Mouse (Mus musculus): ENCODE data around the gene Rassf8. TPM values are rescaled to one million over a fixed set of nuclear protein-coding genes. Genes with fewer than 3 reads are reported as not detected.

Gene Rassf8
- polyA plus RNA-seq, 1 experiment from 2014 or later = 10.1 TPM

DNA sequence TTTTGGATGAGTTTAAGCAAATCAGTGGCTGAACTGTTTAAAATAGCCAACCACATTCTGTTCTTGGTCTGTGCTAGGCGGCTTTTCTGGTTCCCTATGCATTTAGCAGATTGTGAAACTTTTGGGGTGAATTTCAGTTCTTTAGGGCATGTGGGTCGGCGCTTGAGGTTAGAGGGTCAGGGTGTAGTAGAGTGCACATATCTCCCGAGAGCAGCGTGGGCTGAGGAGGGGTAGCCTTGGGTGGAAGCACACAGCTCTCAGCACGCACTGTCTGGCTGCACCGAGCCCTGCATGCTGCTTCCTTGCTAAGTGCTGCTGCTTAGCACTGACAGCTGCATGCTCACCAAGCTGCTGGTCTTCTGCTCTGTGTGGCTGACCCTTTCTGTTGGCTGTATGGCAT lies 18.5 kb downstream of the Rassf8 start:
- 56% methylated on average over 7 of the region's 7 CpGs for WGBS
- H3K4me1 ChIP-seq = peaks cover 55% of the 10 kb centered on the region
- no peak overlapping the region for H3K4me2 ChIP-seq
- H3K27me3 ChIP-seq = no peaks in the 10 kb centered on the region
- no peaks in the 10 kb centered on the region for H3K36me3 ChIP-seq
- 0 out of 2 replicates have a peak overlapping the region, but pooled peaks have one; percentile 6 for H3K9ac ChIP-seq
- ATAC-seq (ENCODE audit: insufficient number of reproducible peaks, insufficient read depth, low FRiP score, low TSS enrichment, low read depth) = no peak
- no peaks in the 10 kb centered on the region for H3K9me3 ChIP-seq
- no peak overlapping the region for H3K27ac ChIP-seq
- H3K4me3 ChIP-seq = no peak overlapping the region

- Histone ChIP-seq H3K4me2 (no peak overlapping the region), H3K9me3 (no peaks in the 10 kb centered on the region), H3K27me3 (no peaks in the 10 kb centered on the region), H3K4me1 (peaks cover 56% of the 10 kb centered on the region), H3K36me3 (no peaks in the 10 kb centered on the region), H3K9ac (no peak overlapping the region), H3K4me3 (no peak overlapping the region), H3K27ac (no peak overlapping the region)
- ATAC-seq (ENCODE audit: insufficient number of reproducible peaks, insufficient read depth, low FRiP score, low TSS enrichment, low read depth) = no peak
- WGBS = 77% methylated on average over 6 of the region's 6 CpGs
These were observed 20.4 kb downstream of the Rassf8 start for GRCm38 (mm10) chr6:145766971-145767370.

GRCm38 (mm10) chr6:145767637-145768036 lies 21.1 kb downstream of the Rassf8 start:
- Histone ChIP-seq H3K27ac (no peak overlapping the region), H3K4me2 (no peak overlapping the region), H3K27me3 (no peaks in the 10 kb centered on the region), H3K4me3 (no peak overlapping the region), H3K4me1 (peaks cover 56% of the 10 kb centered on the region), H3K36me3 (no peaks in the 10 kb centered on the region), H3K9me3 (no peaks in the 10 kb centered on the region), H3K9ac (no peak overlapping the region)
- ATAC-seq (ENCODE audit: insufficient number of reproducible peaks, insufficient read depth, low FRiP score, low TSS enrichment, low read depth) = no peak
- WGBS = 34% methylated on average over 5 of the region's 5 CpGs

DNA sequence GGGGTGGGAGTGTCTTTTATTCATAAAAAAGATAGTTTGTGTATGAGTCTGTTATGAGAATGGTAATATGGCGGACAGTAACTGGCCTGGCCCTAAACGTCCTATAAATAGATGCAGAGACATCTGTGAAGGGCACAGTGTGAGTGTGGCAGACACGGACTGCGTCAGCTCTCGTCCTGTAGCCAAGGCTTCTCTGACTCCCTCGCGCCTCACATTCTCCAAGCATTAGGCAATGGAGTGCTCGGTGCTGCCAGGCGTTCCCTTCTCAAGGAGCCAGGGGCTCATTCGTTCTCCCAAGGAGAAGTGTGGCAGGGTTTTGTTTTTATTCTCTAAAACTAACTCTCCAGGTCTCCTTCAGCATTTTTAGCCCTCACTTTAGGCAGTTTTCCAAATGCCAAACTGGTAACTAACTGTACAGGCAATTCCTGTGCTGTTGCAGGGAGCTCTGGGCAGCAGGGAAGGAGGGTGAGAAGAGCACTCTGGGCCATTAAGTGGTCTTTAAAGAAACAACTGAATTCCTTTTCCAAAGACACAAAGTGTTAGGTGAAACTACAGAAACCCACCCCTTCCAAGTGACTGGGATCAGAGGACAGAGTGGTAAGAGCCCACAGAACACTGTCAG lies 22.2 kb downstream of the Rassf8 start:
- Histone ChIP-seq H3K4me1 (peaks cover 45% of the 10 kb centered on the region), H3K9me3 (no peaks in the 10 kb centered on the region), H3K4me3 (no peak overlapping the region), H3K9ac (no peak overlapping the region), H3K27me3 (no peaks in the 10 kb centered on the region), H3K4me2 (no peak overlapping the region), H3K27ac (0 out of 2 replicates have a peak overlapping the region, but pooled peaks have one; percentile 9), H3K36me3 (no peaks in the 10 kb centered on the region)
- WGBS = 76% methylated on average over 10 of the region's 10 CpGs
- no peak for ATAC-seq (ENCODE audit: insufficient number of reproducible peaks, insufficient read depth, low FRiP score, low TSS enrichment, low read depth)

DNA sequence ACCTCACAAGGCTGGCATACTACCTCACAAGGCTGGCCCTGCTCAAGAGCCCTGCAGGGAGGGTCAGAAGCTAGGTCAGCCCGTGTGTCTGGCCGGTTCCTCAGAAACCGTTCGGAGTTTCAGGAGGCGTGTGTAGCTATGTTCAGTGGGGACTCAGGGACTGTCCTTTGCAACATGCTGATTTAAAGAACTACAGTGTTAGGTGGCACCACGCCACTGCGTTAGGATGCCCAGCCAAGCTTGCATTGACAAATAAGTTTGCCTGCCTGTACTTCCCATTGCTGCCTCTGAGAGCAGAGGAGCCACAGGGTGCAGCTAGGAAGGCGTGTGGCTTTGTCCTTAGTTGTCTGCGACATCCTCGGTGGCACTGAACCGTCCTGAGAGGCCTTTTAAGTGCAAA lies 23.3 kb downstream of the Rassf8 start:
- Histone ChIP-seq H3K27me3 (no peaks in the 10 kb centered on the region), H3K27ac (no peak overlapping the region), H3K9me3 (no peaks in the 10 kb centered on the region), H3K4me3 (no peak overlapping the region), H3K4me2 (no peak overlapping the region), H3K36me3 (no peaks in the 10 kb centered on the region), H3K4me1 (peaks cover 35% of the 10 kb centered on the region), H3K9ac (no peak overlapping the region)
- ATAC-seq (ENCODE audit: insufficient number of reproducible peaks, insufficient read depth, low FRiP score, low TSS enrichment, low read depth) = no peak
- WGBS = 73% methylated on average over 11 of the region's 11 CpGs

DNA sequence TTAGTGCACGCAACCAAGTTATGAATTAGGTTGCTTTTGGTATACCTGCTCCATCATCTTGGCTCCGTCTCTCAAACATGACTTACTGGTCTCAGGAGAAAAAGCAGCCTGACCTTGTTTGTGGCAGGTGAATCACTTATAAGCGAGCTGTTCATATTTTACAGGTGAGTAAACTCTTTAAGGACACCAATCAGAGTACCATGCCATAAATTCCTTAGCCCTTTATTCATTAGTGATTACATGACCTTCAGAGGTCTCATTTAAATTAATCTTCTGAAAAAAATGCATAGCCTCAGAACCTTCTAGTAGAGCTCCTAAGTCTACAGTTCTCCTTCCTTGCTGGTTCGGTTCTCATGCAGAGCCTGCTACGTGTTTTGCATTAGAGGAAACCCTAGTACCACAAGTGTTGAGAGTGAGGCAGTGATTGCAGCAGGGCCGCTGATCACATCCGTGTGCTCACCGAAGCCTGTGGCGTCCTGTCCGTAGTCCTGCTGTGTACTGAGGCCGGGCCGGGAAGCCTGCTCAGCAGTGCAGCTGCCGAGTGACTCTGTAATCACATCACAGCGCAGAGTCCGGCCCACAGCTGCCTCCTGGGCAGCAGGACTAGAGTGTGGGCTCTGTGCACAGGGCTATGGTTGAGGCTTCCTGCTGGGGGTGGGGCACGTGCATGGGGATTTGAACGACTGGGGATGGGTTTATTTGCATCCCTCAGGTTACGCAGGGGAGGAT lies 23.9 kb downstream of the Rassf8 start:
- no peak overlapping the region for H3K4me3 ChIP-seq
- WGBS = 30% methylated on average over 18 of the region's 18 CpGs
- H3K36me3 ChIP-seq = no peaks in the 10 kb centered on the region
- no peaks in the 10 kb centered on the region for H3K27me3 ChIP-seq
- no peak overlapping the region for H3K27ac ChIP-seq
- no peaks in the 10 kb centered on the region for H3K9me3 ChIP-seq
- H3K4me1 ChIP-seq = peaks cover 30% of the 10 kb centered on the region
- H3K9ac ChIP-seq = 0 out of 2 replicates have a peak overlapping the region, but pooled peaks have one; percentile 36
- no peak overlapping the region for H3K4me2 ChIP-seq
- no peak for ATAC-seq (ENCODE audit: insufficient number of reproducible peaks, insufficient read depth, low FRiP score, low TSS enrichment, low read depth)

DNA sequence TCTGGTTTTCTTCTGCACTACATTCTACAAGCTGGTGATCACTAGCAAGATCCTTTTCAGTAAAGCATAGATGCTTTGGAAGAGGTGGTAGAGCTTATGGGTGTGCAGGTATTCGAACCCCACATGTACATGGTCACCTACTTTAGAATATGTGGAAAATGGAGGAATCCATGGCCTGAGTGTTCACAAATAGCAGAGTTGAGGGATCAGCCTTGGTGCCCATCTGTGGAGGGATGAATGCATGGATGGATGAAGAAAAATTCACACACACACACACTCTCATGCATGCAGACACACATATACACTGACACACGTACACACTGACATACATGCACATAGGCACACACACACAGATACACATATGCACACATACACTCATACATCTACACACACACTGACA lies 27.9 kb downstream of the Rassf8 start:
- no peaks in the 10 kb centered on the region for H3K36me3 ChIP-seq
- 87% methylated on average over 2 of the region's 2 CpGs for WGBS

GRCm38 (mm10) chr6:145776241-145776640 lies 29.7 kb downstream of the Rassf8 start:
- Histone ChIP-seq H3K9me3 (no peaks in the 10 kb centered on the region), H3K4me1 (peaks cover 23% of the 10 kb centered on the region), H3K36me3 (no peaks in the 10 kb centered on the region), H3K4me2 (no peak overlapping the region), H3K4me3 (no peak overlapping the region), H3K27ac (no peak overlapping the region), H3K27me3 (no peaks in the 10 kb centered on the region), H3K9ac (no peak overlapping the region)
- WGBS = 77% methylated on average over 4 of the region's 4 CpGs
- ATAC-seq (ENCODE audit: insufficient number of reproducible peaks, insufficient read depth, low FRiP score, low TSS enrichment, low read depth) = no peak

More for the DNA sequence above, 27.9 kb downstream of the Rassf8 start:
- Histone ChIP-seq H3K4me3 (no peak overlapping the region), H3K4me1 (peaks cover 23% of the 10 kb centered on the region), H3K27me3 (no peaks in the 10 kb centered on the region), H3K9me3 (no peaks in the 10 kb centered on the region), H3K9ac (no peak overlapping the region), H3K4me2 (no peak overlapping the region), H3K27ac (no peak overlapping the region)
- ATAC-seq (ENCODE audit: insufficient number of reproducible peaks, insufficient read depth, low FRiP score, low TSS enrichment, low read depth) = no peak

- Histone ChIP-seq H3K4me2 (no peak overlapping the region), H3K9ac (no peak overlapping the region), H3K27ac (peak overlapping the region; percentile 39; the same call in 1 of the 2 replicates), H3K9me3 (no peaks in the 10 kb centered on the region), H3K4me3 (no peak overlapping the region), H3K4me1 (peaks cover 34% of the 10 kb centered on the region), H3K36me3 (no peaks in the 10 kb centered on the region), H3K27me3 (no peaks in the 10 kb centered on the region)
- 17% methylated on average over 6 of the region's 6 CpGs for WGBS
- ATAC-seq (ENCODE audit: insufficient number of reproducible peaks, insufficient read depth, low FRiP score, low TSS enrichment, low read depth) = no peak
These were observed 32.8 kb downstream of the Rassf8 start for GRCm38 (mm10) chr6:145779383-145779782.

DNA sequence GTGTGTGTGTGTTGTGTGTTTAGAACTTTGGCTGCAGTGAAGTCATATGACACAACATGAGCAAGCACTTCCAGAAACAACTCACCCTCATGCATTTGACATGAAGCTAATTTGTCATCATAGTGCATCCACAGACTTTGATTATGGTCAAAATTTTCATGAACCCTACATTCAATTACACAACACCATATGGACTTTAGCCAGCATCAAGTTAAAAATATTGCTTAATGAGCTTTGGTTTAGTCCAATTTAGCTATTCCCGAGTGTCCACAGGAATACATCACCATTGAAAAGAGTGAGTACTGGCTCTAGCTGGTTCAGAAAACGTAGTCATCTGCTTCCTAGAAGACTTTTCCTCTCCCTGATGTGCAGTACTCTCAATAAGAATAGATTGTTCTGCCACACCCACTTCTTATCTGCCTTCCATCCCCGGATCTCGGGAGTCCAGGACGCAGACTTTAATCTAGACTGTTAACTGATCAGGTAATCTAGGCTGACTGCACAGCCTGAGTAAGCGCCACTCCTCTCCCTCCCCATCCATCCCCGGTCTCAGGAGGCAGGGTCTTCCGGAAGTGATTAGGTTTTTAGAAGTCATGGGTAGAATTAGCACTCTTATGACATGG lies 33.7 kb downstream of the Rassf8 start:
- no peaks in the 10 kb centered on the region for H3K27me3 ChIP-seq
- H3K9ac ChIP-seq = no peak overlapping the region
- peaks cover 34% of the 10 kb centered on the region for H3K4me1 ChIP-seq
- no peaks in the 10 kb centered on the region for H3K36me3 ChIP-seq
- no peak for ATAC-seq (ENCODE audit: insufficient number of reproducible peaks, insufficient read depth, low FRiP score, low TSS enrichment, low read depth)
- H3K4me3 ChIP-seq = no peak overlapping the region
- H3K9me3 ChIP-seq = no peaks in the 10 kb centered on the region
- H3K4me2 ChIP-seq = no peak overlapping the region
- 57% methylated on average over 8 of the region's 8 CpGs for WGBS
- no peak overlapping the region for H3K27ac ChIP-seq

GRCm38 (mm10) chr6:145781256-145781655 lies 34.7 kb downstream of the Rassf8 start:
- Histone ChIP-seq H3K27ac (no peak overlapping the region), H3K9ac (no peak overlapping the region), H3K4me1 (peaks cover 29% of the 10 kb centered on the region), H3K36me3 (no peaks in the 10 kb centered on the region), H3K9me3 (no peaks in the 10 kb centered on the region), H3K27me3 (no peaks in the 10 kb centered on the region), H3K4me3 (no peak overlapping the region), H3K4me2 (no peak overlapping the region)
- 80% methylated on average over 9 of the region's 9 CpGs for WGBS
- ATAC-seq (ENCODE audit: insufficient number of reproducible peaks, insufficient read depth, low FRiP score, low TSS enrichment, low read depth) = no peak

- WGBS = 47% methylated on average over 2 of the region's 2 CpGs
- no peaks in the 10 kb centered on the region for H3K9me3 ChIP-seq
- H3K9ac ChIP-seq = no peak overlapping the region
- 0 out of 2 replicates have a peak overlapping the region, but pooled peaks have one; percentile 17 for H3K27ac ChIP-seq
- no peak for ATAC-seq (ENCODE audit: insufficient number of reproducible peaks, insufficient read depth, low FRiP score, low TSS enrichment, low read depth)
- H3K36me3 ChIP-seq = no peaks in the 10 kb centered on the region
- no peak overlapping the region for H3K4me3 ChIP-seq
- no peaks in the 10 kb centered on the region for H3K27me3 ChIP-seq
- no peak overlapping the region for H3K4me2 ChIP-seq
- H3K4me1 ChIP-seq = peaks cover 28% of the 10 kb centered on the region
These were observed 35.4 kb downstream of the Rassf8 start for GRCm38 (mm10) chr6:145781966-145782365.

All from embryonic facial prominence, embryonic 13.5 days (tissue).